Mouse (Mus musculus) cerebellum, adult 2 months (tissue): Measurements from ENCODE around the gene Tmem63c. TPM values are rescaled to one million over a fixed set of nuclear protein-coding genes. Genes with fewer than 3 reads are reported as not detected.

Experiments
- DNase-seq, 2 experiments: peaks; one replicate each; pipeline ENCODE4 v3.0.0; 2021
- H3K27ac ChIP-seq: fragments of 200-500 bp; 2 replicates; pipeline ENCODE4 v1.5.1; 2012; ENCODE audit warnings: low read length, control low read depth, inconsistent platforms; ENCODE audit not compliant: insufficient read depth
- H3K27me3 ChIP-seq: fragments of 200-500 bp; 2 replicates; pipeline ENCODE4 v1.6.1; 2012; ENCODE audit warnings: inconsistent platforms, mild to moderate bottlenecking, low read length, moderate library complexity; ENCODE audit not compliant: control insufficient read depth, insufficient read depth
- H3K4me1 ChIP-seq: fragments of 200-500 bp; 2 replicates; pipeline ENCODE4 v1.6.1; 2011; ENCODE audit warnings: low read length; ENCODE audit not compliant: control insufficient read depth, insufficient read depth
- H3K4me3 ChIP-seq: fragments of 200-500 bp; replicated peaks from 2 replicates; pipeline ENCODE3; 2011; ENCODE audit warnings: mild to moderate bottlenecking, low read depth, low read length, control low read depth; ENCODE audit not compliant: insufficient read depth
- CTCF ChIP-seq: fragments of 200-500 bp; IDR thresholded peaks from 2 replicates; pipeline ENCODE4 v1.5.1; 2011; ENCODE audit warnings: low read depth, mild to moderate bottlenecking, control low read depth, low read length, moderate library complexity, borderline replicate concordance; ENCODE audit not compliant: insufficient read depth
- POLR2A ChIP-seq: fragments of 200-500 bp; IDR thresholded peaks from 2 replicates; pipeline ENCODE4 v1.6.1; 2011; ENCODE audit warnings: low read length, control low read depth, borderline replicate concordance; ENCODE audit not compliant: insufficient read depth
- WGBS: fragments of 180-500 bp; shearing (Covaris S2); methylation state at CpG from one replicate; pipeline ENCODE4 v1.1.7; 2018; 5-methylcytosine and 5-hydroxymethylcytosine counted together
- polyA plus RNA-seq: library from polyadenylated mRNA; depleted of rRNA; stranded (reverse); fragments of >200 nt; gene quantifications from 2 replicates; pipeline ENCODE4 v1.2.3, GENCODE M21; 2012

The Tmem63c gene
- polyA plus RNA-seq, 1 experiment = 55.9 TPM

- no peak for DNase-seq
- Histone ChIP-seq H3K27me3 (no peaks in the 10 kb centered on the region), H3K4me1 (peaks cover 12% of the 10 kb centered on the region), H3K4me3 (no peak overlapping the region), H3K27ac (no peak overlapping the region)
- TF ChIP-seq POLR2A = no peak
- TF ChIP-seq CTCF = no peak
- WGBS = 95% methylated on average over 2 of the region's 2 CpGs
Measured at GRCm38 (mm10) chr12:87091916-87092315, 70.8 kb downstream of the Tmem63c start.

- TF ChIP-seq POLR2A = no peak
- 11% methylated on average over 4 of the region's 4 CpGs for WGBS
- no peak overlapping the region for H3K27ac ChIP-seq
- H3K4me1 ChIP-seq = peaks cover 12% of the 10 kb centered on the region
- no peak overlapping the region for H3K4me3 ChIP-seq
- no peaks in the 10 kb centered on the region for H3K27me3 ChIP-seq
- peak; percentile 40 to 41 for DNase-seq
Measured at GRCm38 (mm10) chr12:87093249-87093648, 72.1 kb downstream of the Tmem63c start.

GRCm38 (mm10) chr12:87093671-87094070, 72.5 kb downstream of the Tmem63c start:
- WGBS = 61% methylated on average over 6 of the region's 6 CpGs
- no peak for DNase-seq
- TF ChIP-seq CTCF (no peak), POLR2A (no peak)

GRCm38 (mm10) chr12:87100331-87100730, 79.2 kb downstream of the Tmem63c start:
- Histone ChIP-seq H3K4me3 (no peak overlapping the region), H3K27ac (no peak overlapping the region), H3K4me1 (peaks cover 7% of the 10 kb centered on the region), H3K27me3 (peaks cover 1% of the 10 kb centered on the region; the same call in 1 of the 2 replicates)
- TF ChIP-seq CTCF = no peak
- TF ChIP-seq POLR2A = no peak
- WGBS = 67% methylated on average over 4 of the region's 4 CpGs
- no peak for DNase-seq

More at GRCm38 (mm10) chr12:87093671-87094070, 72.5 kb downstream of the Tmem63c start:
- Histone ChIP-seq H3K27me3 (no peaks in the 10 kb centered on the region), H3K27ac (no peak overlapping the region), H3K4me1 (peaks cover 12% of the 10 kb centered on the region), H3K4me3 (no peak overlapping the region)

GRCm38 (mm10) chr12:87102165-87102631, 81.1 kb downstream of the Tmem63c start, which contains the start of gene Ngb:
Gene Ngb, minus strand, starts transcription at chr12:87102539.
- Histone ChIP-seq H3K4me3 (no peak within 1 kb of the TSS), H3K4me1 (peaks cover 7% of the 10 kb centered on the region), H3K27me3 (peaks cover 1% of the 10 kb centered on the region; the same call in 1 of the 2 replicates), H3K27ac (no peak within 1 kb of the TSS)
- WGBS = 8% methylated on average over 32 of the region's 32 CpGs
- DNase-seq = no peak
- TF ChIP-seq CTCF (no peak), POLR2A (no peak)

GRCm38 (mm10) chr12:87103471-87103870, 82.3 kb downstream of the Tmem63c start:
- 70% methylated on average over 4 of the region's 4 CpGs for WGBS
- Histone ChIP-seq H3K27me3 (peaks cover 1% of the 10 kb centered on the region; the same call in 1 of the 2 replicates), H3K4me1 (peaks cover 10% of the 10 kb centered on the region), H3K27ac (no peak overlapping the region), H3K4me3 (no peak overlapping the region)
- TF ChIP-seq CTCF (no peak), POLR2A (no peak)
- no peak for DNase-seq

- WGBS = 11% methylated on average over 4 of the region's 4 CpGs
- DNase-seq = peak in 1 of 2 experiments; percentile 53
- Histone ChIP-seq H3K4me3 (no peak overlapping the region), H3K27me3 (peaks cover 1% of the 10 kb centered on the region; the same call in 1 of the 2 replicates), H3K4me1 (peaks cover 10% of the 10 kb centered on the region), H3K27ac (no peak overlapping the region)
- TF ChIP-seq POLR2A (no peak), CTCF (no peak)
Measured at GRCm38 (mm10) chr12:87104796-87105195, 83.7 kb downstream of the Tmem63c start.

GRCm38 (mm10) chr12:87107357-87107977, 86.3 kb downstream of the Tmem63c start:
- H3K4me1 ChIP-seq = peaks cover 3% of the 10 kb centered on the region; the same call in 1 of the 2 replicates
- 27% methylated on average over 3 of the region's 3 CpGs for WGBS
- DNase-seq = no peak
- H3K27ac ChIP-seq = no peak overlapping the region
- H3K4me3 ChIP-seq = no peak overlapping the region
- H3K27me3 ChIP-seq = no peaks in the 10 kb centered on the region
- TF ChIP-seq CTCF = no peak
- TF ChIP-seq POLR2A = no peak
